Mouse (Mus musculus): ENCODE measurements around the gene 1700028J19Rik.
"Not testable (repeated sequence)": the region's sequence is repeated elsewhere in the genome, so short reads cannot be mapped to it uniquely, and the experiment has no call there.

GRCm38 (mm10) chr7:44207135-44207534, 39.4 kb downstream of the 1700028J19Rik start, which contains the start of gene Klk1b4:
- TF ChIP-seq CTCF (conservative IDR thresholded peaks at IDR 0.05; ENCODE audit: insufficient read depth, insufficient read length, low read depth, low read length); POLR2A (IDR thresholded peaks at IDR 0.05; ENCODE audit: low read depth, low read length): not testable (repeated sequence)

Data from kidney, adult 2 months (tissue).